Mouse (Mus musculus): ENCODE data around the gene Mkln1. TPM values are rescaled to one million over a fixed set of nuclear protein-coding genes. Genes with fewer than 3 reads are reported as not detected.
A peak's percentile ranks its signal among the peaks of the same experiment; 100 is the strongest.

Gene Mkln1
- polyA plus RNA-seq (2014; fragmentation: Nextera tagmentation; extraction: Ambion mirVana) = 179 and 184 TPM in 2 replicates

GRCm38 (mm10) chr6:31398431-31399205, at the start of gene Mkln1:
Gene Mkln1 (plus strand): TSS chr6:31398735.
- H3K4me1 ChIP-seq (ENCODE audit: insufficient read depth) = no peaks in the 10 kb centered on the region; the same call in none of the 2 replicates
- no peaks in the 10 kb centered on the region for H3K27me3 ChIP-seq (ENCODE audit: insufficient read depth, low read length)
- H3K27ac ChIP-seq (ENCODE audit: low read depth) = peak within 1 kb of the TSS; percentile 94
- ATAC-seq (ENCODE audit: insufficient read depth) (peak; percentile 99), DNase-seq (peak; percentile 94)
- H3K4me3 ChIP-seq (ENCODE audit: low read depth, low read length) = peak within 1 kb of the TSS; percentile 98
- no peaks in the 10 kb centered on the region for H3K36me3 ChIP-seq (ENCODE audit: insufficient read depth)
- H3K4me2 ChIP-seq = peak within 1 kb of the TSS; percentile 82
- H3K9ac ChIP-seq = peak within 1 kb of the TSS; percentile 98
- H3K9me3 ChIP-seq (ENCODE audit: low read depth, low read length) = no peaks in the 10 kb centered on the region
- WGBS = under 1% methylated on average over 65 of the region's 65 CpGs
- no peak for TF ChIP-seq CTCF (IDR thresholded peaks at IDR 0.05; ENCODE audit: low read depth)

- H3K4me3 ChIP-seq (ENCODE audit: low read depth, low read length) = no peak overlapping the region
- no peaks in the 10 kb centered on the region for H3K36me3 ChIP-seq (ENCODE audit: insufficient read depth)
- H3K9me3 ChIP-seq (ENCODE audit: low read depth, low read length) = no peaks in the 10 kb centered on the region
- no peak overlapping the region for H3K27ac ChIP-seq (ENCODE audit: low read depth)
- WGBS = 81% methylated on average over 26 of the region's 26 CpGs
- H3K4me2 ChIP-seq = no peak overlapping the region
- ATAC-seq (ENCODE audit: insufficient read depth) (no peak), DNase-seq (no peak)
- no peak for TF ChIP-seq CTCF (IDR thresholded peaks at IDR 0.05; ENCODE audit: low read depth)
- H3K27me3 ChIP-seq (ENCODE audit: insufficient read depth, low read length) = no peaks in the 10 kb centered on the region
- H3K9ac ChIP-seq = no peak overlapping the region
- H3K4me1 ChIP-seq (ENCODE audit: insufficient read depth) = no peaks in the 10 kb centered on the region
Measured at GRCm38 (mm10) chr6:31356444-31357191, 41.9 kb upstream of the Mkln1 start.

GRCm38 (mm10) chr6:31357286-31357685, 41.2 kb upstream of the Mkln1 start:
- WGBS = 40% methylated on average over 4 of the region's 4 CpGs
- Histone ChIP-seq H3K9me3 (ENCODE audit: low read depth, low read length) (no peaks in the 10 kb centered on the region), H3K4me1 (ENCODE audit: insufficient read depth) (no peaks in the 10 kb centered on the region), H3K36me3 (ENCODE audit: insufficient read depth) (no peaks in the 10 kb centered on the region), H3K9ac (no peak overlapping the region), H3K4me2 (no peak overlapping the region), H3K4me3 (ENCODE audit: low read depth, low read length) (no peak overlapping the region), H3K27me3 (ENCODE audit: insufficient read depth, low read length) (no peaks in the 10 kb centered on the region), H3K27ac (ENCODE audit: low read depth) (no peak overlapping the region)
- no peak for TF ChIP-seq CTCF (IDR thresholded peaks at IDR 0.05; ENCODE audit: low read depth)
- DNase-seq (peak; percentile 60), ATAC-seq (ENCODE audit: insufficient read depth) (no peak; the same call in 1 of the 2 replicates)

GRCm38 (mm10) chr6:31362617-31363016, 35.9 kb upstream of the Mkln1 start:
- WGBS = 51% methylated on average over 11 of the region's 11 CpGs
- Histone ChIP-seq H3K27ac (ENCODE audit: low read depth) (no peak overlapping the region), H3K4me1 (ENCODE audit: insufficient read depth) (no peaks in the 10 kb centered on the region), H3K9me3 (ENCODE audit: low read depth, low read length) (no peaks in the 10 kb centered on the region), H3K36me3 (ENCODE audit: insufficient read depth) (no peaks in the 10 kb centered on the region), H3K4me3 (ENCODE audit: low read depth, low read length) (no peak overlapping the region), H3K27me3 (ENCODE audit: insufficient read depth, low read length) (no peaks in the 10 kb centered on the region), H3K9ac (no peak overlapping the region), H3K4me2 (no peak overlapping the region)
- TF ChIP-seq CTCF (IDR thresholded peaks at IDR 0.05; ENCODE audit: low read depth) = no peak
- ATAC-seq (ENCODE audit: insufficient read depth) (no peak), DNase-seq (no peak)

- ATAC-seq (ENCODE audit: insufficient read depth) (no peak), DNase-seq (no peak)
- no peak overlapping the region for H3K4me2 ChIP-seq
- H3K4me3 ChIP-seq (ENCODE audit: low read depth, low read length) = no peak overlapping the region
- no peak overlapping the region for H3K9ac ChIP-seq
- 85% methylated on average over 3 of the region's 3 CpGs for WGBS
- H3K36me3 ChIP-seq (ENCODE audit: insufficient read depth) = no peaks in the 10 kb centered on the region
- no peaks in the 10 kb centered on the region for H3K4me1 ChIP-seq (ENCODE audit: insufficient read depth)
- TF ChIP-seq CTCF (IDR thresholded peaks at IDR 0.05; ENCODE audit: low read depth) = no peak
- H3K27ac ChIP-seq (ENCODE audit: low read depth) = no peak overlapping the region
- no peaks in the 10 kb centered on the region for H3K27me3 ChIP-seq (ENCODE audit: insufficient read depth, low read length)
- H3K9me3 ChIP-seq (ENCODE audit: low read depth, low read length) = no peaks in the 10 kb centered on the region
Measured at GRCm38 (mm10) chr6:31364399-31364798, 34.1 kb upstream of the Mkln1 start.

- H3K4me3 ChIP-seq (ENCODE audit: low read depth, low read length) = no peak overlapping the region
- H3K27me3 ChIP-seq (ENCODE audit: insufficient read depth, low read length) = no peaks in the 10 kb centered on the region
- ATAC-seq (ENCODE audit: insufficient read depth) (no peak), DNase-seq (no peak)
- H3K4me2 ChIP-seq = no peak overlapping the region
- TF ChIP-seq CTCF (IDR thresholded peaks at IDR 0.05; ENCODE audit: low read depth) = no peak
- no peaks in the 10 kb centered on the region for H3K36me3 ChIP-seq (ENCODE audit: insufficient read depth)
- no peaks in the 10 kb centered on the region for H3K4me1 ChIP-seq (ENCODE audit: insufficient read depth)
- H3K27ac ChIP-seq (ENCODE audit: low read depth) = no peak overlapping the region
- H3K9me3 ChIP-seq (ENCODE audit: low read depth, low read length) = no peaks in the 10 kb centered on the region
- H3K9ac ChIP-seq = no peak overlapping the region
- 74% methylated on average over 10 of the region's 10 CpGs for WGBS
Measured at GRCm38 (mm10) chr6:31367947-31368346, 30.6 kb upstream of the Mkln1 start.

GRCm38 (mm10) chr6:31368559-31368958, 30.0 kb upstream of the Mkln1 start:
- no peak overlapping the region for H3K4me2 ChIP-seq
- H3K4me3 ChIP-seq (ENCODE audit: low read depth, low read length) = no peak overlapping the region
- WGBS = 33% methylated on average over 1 of the region's 1 CpGs
- no peaks in the 10 kb centered on the region for H3K27me3 ChIP-seq (ENCODE audit: insufficient read depth, low read length)
- no peak overlapping the region for H3K27ac ChIP-seq (ENCODE audit: low read depth)
- H3K9ac ChIP-seq = no peak overlapping the region
- ATAC-seq (ENCODE audit: insufficient read depth) (no peak), DNase-seq (no peak)
- H3K4me1 ChIP-seq (ENCODE audit: insufficient read depth) = no peaks in the 10 kb centered on the region
- no peaks in the 10 kb centered on the region for H3K9me3 ChIP-seq (ENCODE audit: low read depth, low read length)
- no peak for TF ChIP-seq CTCF (IDR thresholded peaks at IDR 0.05; ENCODE audit: low read depth)
- no peaks in the 10 kb centered on the region for H3K36me3 ChIP-seq (ENCODE audit: insufficient read depth)
